Mouse (Mus musculus): ENCODE results near the gene Nol11. TPM values are rescaled to one million over a fixed set of nuclear protein-coding genes. Genes with fewer than 3 reads are reported as not detected.

The Nol11 gene
- polyA plus RNA-seq, 1 experiment, result 93.7 TPM

GRCm38 (mm10) chr11:107190376-107190775 lies 1.2 kb upstream of the Nol11 start:
- H3K36me3 ChIP-seq (ENCODE audit: control insufficient read depth, insufficient read depth, low read length, poor library complexity, severe bottlenecking), result peaks cover 7% of the 10 kb centered on the region; the same call in 1 of the 2 replicates
- H3K27ac ChIP-seq (ENCODE audit: insufficient read depth, low read length), result no peak overlapping the region
- peaks cover 2% of the 10 kb centered on the region for H3K4me1 ChIP-seq (ENCODE audit: control insufficient read depth, insufficient read depth, low read length)
- no peak overlapping the region for H3K4me3 ChIP-seq (ENCODE audit: low read depth, low read length)
- H3K27me3 ChIP-seq (ENCODE audit: control insufficient read depth, insufficient read depth, low read length, poor library complexity, severe bottlenecking), result no peaks in the 10 kb centered on the region
- no peak overlapping the region for H3K9ac ChIP-seq (ENCODE audit: low read depth, poor library complexity, severe bottlenecking)
- TF ChIP-seq EP300 (IDR thresholded peaks at IDR 0.05; ENCODE audit: insufficient read depth, low read depth, low read length) (no peak), CTCF (IDR thresholded peaks at IDR 0.05; ENCODE audit: low read depth, low read length) (no peak), POLR2A (IDR thresholded peaks at IDR 0.05; ENCODE audit: insufficient read depth, low read length) (no peak)
- no peaks in the 10 kb centered on the region for H3K9me3 ChIP-seq (replicated peaks; ENCODE audit: control insufficient read depth, insufficient read depth, low read length, poor library complexity, severe bottlenecking)

DNA sequence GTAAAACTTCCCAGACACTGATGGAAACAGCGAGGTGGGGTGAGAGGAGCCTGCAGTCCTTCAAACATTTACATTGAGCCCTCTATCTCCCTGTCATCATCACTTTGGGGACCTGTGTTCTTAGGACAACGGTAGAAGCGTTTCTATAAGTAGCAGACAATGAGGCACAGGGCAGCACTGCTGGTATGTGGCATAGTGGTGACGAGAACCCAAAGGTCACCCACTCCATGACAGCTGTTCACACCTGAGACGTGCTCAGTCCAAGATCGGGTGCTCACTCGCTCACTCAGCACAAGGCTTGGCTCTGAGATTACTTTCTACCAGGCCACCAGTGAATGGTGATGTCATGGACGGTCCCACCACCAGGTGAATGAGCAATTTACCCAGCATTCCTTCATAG lies 5.4 kb downstream of the Nol11 start:
- Histone ChIP-seq H3K4me3 (ENCODE audit: low read depth, low read length) (no peak overlapping the region), H3K36me3 (ENCODE audit: control insufficient read depth, insufficient read depth, low read length, poor library complexity, severe bottlenecking) (peaks cover 48% of the 10 kb centered on the region), H3K27me3 (ENCODE audit: control insufficient read depth, insufficient read depth, low read length, poor library complexity, severe bottlenecking) (no peaks in the 10 kb centered on the region), H3K9me3 (replicated peaks; ENCODE audit: control insufficient read depth, insufficient read depth, low read length, poor library complexity, severe bottlenecking) (no peaks in the 10 kb centered on the region), H3K9ac (ENCODE audit: low read depth, poor library complexity, severe bottlenecking) (no peak overlapping the region), H3K27ac (ENCODE audit: insufficient read depth, low read length) (no peak overlapping the region), H3K4me1 (ENCODE audit: control insufficient read depth, insufficient read depth, low read length) (no peaks in the 10 kb centered on the region)
- no peak for TF ChIP-seq CTCF (IDR thresholded peaks at IDR 0.05; ENCODE audit: low read depth, low read length)
- TF ChIP-seq EP300 (IDR thresholded peaks at IDR 0.05; ENCODE audit: insufficient read depth, low read depth, low read length), result no peak
- no peak for TF ChIP-seq POLR2A (IDR thresholded peaks at IDR 0.05; ENCODE audit: insufficient read depth, low read length)

DNA sequence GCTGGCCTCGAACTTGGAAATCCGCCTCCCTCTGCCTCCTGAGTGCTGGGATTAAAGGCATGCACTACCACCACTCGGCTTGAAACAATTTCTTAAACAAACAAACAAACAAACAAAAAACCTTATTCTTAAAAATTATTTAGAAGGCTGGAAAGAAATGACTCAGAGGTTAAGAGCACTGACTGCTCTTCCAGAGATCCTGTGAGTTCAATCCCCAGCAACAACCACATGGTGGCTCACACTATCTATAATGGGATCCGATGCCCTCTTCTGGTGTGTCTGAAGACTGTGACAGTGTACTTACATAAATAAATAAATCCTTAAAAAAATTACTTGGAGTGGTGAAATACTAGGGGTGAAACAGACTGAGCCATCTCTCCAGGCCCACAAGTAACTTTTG lies 28.0 kb downstream of the Nol11 start:
- H3K27me3 ChIP-seq (ENCODE audit: control insufficient read depth, insufficient read depth, low read length, poor library complexity, severe bottlenecking), result no peaks in the 10 kb centered on the region
- H3K27ac ChIP-seq (ENCODE audit: insufficient read depth, low read length), result no peak overlapping the region
- no peak overlapping the region for H3K4me3 ChIP-seq (ENCODE audit: low read depth, low read length)
- H3K9ac ChIP-seq (ENCODE audit: low read depth, poor library complexity, severe bottlenecking), result no peak overlapping the region
- no peaks in the 10 kb centered on the region for H3K9me3 ChIP-seq (replicated peaks; ENCODE audit: control insufficient read depth, insufficient read depth, low read length, poor library complexity, severe bottlenecking)
- peaks cover 2% of the 10 kb centered on the region for H3K36me3 ChIP-seq (ENCODE audit: control insufficient read depth, insufficient read depth, low read length, poor library complexity, severe bottlenecking)
- TF ChIP-seq POLR2A (IDR thresholded peaks at IDR 0.05; ENCODE audit: insufficient read depth, low read length) (no peak), EP300 (IDR thresholded peaks at IDR 0.05; ENCODE audit: insufficient read depth, low read depth, low read length) (no peak), CTCF (IDR thresholded peaks at IDR 0.05; ENCODE audit: low read depth, low read length) (no peak)
- H3K4me1 ChIP-seq (ENCODE audit: control insufficient read depth, insufficient read depth, low read length), result peaks cover 2% of the 10 kb centered on the region

DNA sequence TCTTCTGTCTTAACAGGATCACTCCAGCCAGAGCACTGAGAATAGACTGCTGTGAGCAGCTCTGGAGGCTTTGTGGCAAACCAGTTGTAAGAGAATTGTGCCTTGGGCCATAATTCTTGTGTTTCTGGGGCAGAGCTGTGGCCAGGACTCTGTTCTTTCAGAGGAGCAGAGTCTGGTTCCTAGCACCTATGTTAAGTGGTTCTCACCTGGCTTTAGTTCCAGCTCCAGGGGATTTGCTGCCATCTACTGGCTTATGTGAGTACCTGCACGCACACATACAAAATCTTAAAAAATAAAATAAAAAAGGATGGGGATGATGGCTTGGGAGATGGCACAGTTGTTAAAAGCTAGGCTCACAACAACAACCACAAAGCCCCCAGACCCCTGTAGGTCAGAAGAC lies 30.1 kb downstream of the Nol11 start:
- Histone ChIP-seq H3K9me3 (replicated peaks; ENCODE audit: control insufficient read depth, insufficient read depth, low read length, poor library complexity, severe bottlenecking) (no peaks in the 10 kb centered on the region), H3K27me3 (ENCODE audit: control insufficient read depth, insufficient read depth, low read length, poor library complexity, severe bottlenecking) (no peaks in the 10 kb centered on the region), H3K36me3 (ENCODE audit: control insufficient read depth, insufficient read depth, low read length, poor library complexity, severe bottlenecking) (no peaks in the 10 kb centered on the region), H3K4me3 (ENCODE audit: low read depth, low read length) (no peak overlapping the region), H3K4me1 (ENCODE audit: control insufficient read depth, insufficient read depth, low read length) (peaks cover 2% of the 10 kb centered on the region), H3K27ac (ENCODE audit: insufficient read depth, low read length) (no peak overlapping the region), H3K9ac (ENCODE audit: low read depth, poor library complexity, severe bottlenecking) (no peak overlapping the region)
- TF ChIP-seq EP300 (IDR thresholded peaks at IDR 0.05; ENCODE audit: insufficient read depth, low read depth, low read length), result no peak
- no peak for TF ChIP-seq CTCF (IDR thresholded peaks at IDR 0.05; ENCODE audit: low read depth, low read length)
- no peak for TF ChIP-seq POLR2A (IDR thresholded peaks at IDR 0.05; ENCODE audit: insufficient read depth, low read length)

DNA sequence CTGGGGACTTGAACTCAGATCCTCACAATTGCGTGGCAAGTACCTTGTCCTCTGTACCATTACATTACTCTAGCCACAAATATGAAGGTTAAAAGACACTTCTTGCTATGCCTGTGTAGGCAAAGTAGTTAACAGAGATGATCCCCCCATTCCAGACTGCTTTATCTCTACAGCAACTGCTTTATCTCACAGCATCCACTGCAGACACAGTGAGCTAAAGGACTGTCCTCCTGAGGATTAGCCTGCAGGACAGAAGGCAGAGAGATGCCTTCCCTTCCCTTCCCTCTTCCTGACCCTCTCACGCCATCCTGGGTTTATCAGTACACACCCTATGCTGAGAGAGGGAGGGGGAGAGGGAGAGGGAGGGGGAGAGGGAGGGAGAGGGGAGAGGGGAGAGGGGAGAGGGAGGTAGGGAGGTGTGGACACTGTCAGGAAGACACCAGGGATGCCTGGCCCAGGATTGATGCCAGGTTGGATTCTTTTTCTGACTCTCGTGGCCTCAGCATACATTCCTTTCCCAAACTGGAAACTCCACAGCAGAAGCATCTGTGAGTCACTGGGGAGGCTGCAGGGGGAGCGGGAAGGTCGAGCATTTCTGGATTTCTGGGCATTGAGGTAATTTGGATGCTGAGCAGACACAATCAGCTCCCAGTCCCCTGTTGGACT lies 32.1 kb downstream of the Nol11 start:
- Histone ChIP-seq H3K27ac (ENCODE audit: insufficient read depth, low read length) (no peak overlapping the region), H3K4me1 (ENCODE audit: control insufficient read depth, insufficient read depth, low read length) (peaks cover 3% of the 10 kb centered on the region), H3K4me3 (ENCODE audit: low read depth, low read length) (no peak overlapping the region), H3K9me3 (replicated peaks; ENCODE audit: control insufficient read depth, insufficient read depth, low read length, poor library complexity, severe bottlenecking) (no peaks in the 10 kb centered on the region), H3K9ac (ENCODE audit: low read depth, poor library complexity, severe bottlenecking) (no peak overlapping the region), H3K36me3 (ENCODE audit: control insufficient read depth, insufficient read depth, low read length, poor library complexity, severe bottlenecking) (no peaks in the 10 kb centered on the region), H3K27me3 (ENCODE audit: control insufficient read depth, insufficient read depth, low read length, poor library complexity, severe bottlenecking) (no peaks in the 10 kb centered on the region)
- no peak for TF ChIP-seq CTCF (IDR thresholded peaks at IDR 0.05; ENCODE audit: low read depth, low read length)
- TF ChIP-seq EP300 (IDR thresholded peaks at IDR 0.05; ENCODE audit: insufficient read depth, low read depth, low read length), result no peak
- TF ChIP-seq POLR2A (IDR thresholded peaks at IDR 0.05; ENCODE audit: insufficient read depth, low read length), result no peak

DNA sequence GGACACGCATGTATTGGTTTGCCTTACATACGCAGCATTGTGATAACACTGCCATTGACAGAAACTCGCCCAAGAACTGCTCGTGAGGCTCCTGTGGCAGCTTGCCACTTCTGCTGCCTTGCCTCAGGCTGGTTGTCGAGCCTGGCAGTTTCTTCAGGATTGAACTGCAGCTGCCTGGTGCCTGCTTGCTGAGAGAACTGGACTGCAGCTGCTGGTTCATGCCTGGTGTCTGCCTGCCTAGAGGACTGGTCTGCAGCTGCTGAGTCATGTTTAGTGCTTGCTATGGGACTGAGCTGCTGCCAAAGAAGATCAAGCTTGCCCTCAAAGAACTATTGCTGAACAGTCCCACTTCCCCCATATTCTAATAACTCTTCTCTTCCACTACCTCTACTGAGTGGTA lies 33.9 kb downstream of the Nol11 start:
- no peak overlapping the region for H3K9ac ChIP-seq (ENCODE audit: low read depth, poor library complexity, severe bottlenecking)
- peaks cover 3% of the 10 kb centered on the region for H3K4me1 ChIP-seq (ENCODE audit: control insufficient read depth, insufficient read depth, low read length)
- H3K36me3 ChIP-seq (ENCODE audit: control insufficient read depth, insufficient read depth, low read length, poor library complexity, severe bottlenecking), result no peaks in the 10 kb centered on the region
- no peaks in the 10 kb centered on the region for H3K9me3 ChIP-seq (replicated peaks; ENCODE audit: control insufficient read depth, insufficient read depth, low read length, poor library complexity, severe bottlenecking)
- no peaks in the 10 kb centered on the region for H3K27me3 ChIP-seq (ENCODE audit: control insufficient read depth, insufficient read depth, low read length, poor library complexity, severe bottlenecking)
- no peak overlapping the region for H3K27ac ChIP-seq (ENCODE audit: insufficient read depth, low read length)
- no peak overlapping the region for H3K4me3 ChIP-seq (ENCODE audit: low read depth, low read length)
- no peak for TF ChIP-seq CTCF (IDR thresholded peaks at IDR 0.05; ENCODE audit: low read depth, low read length)
- TF ChIP-seq POLR2A (IDR thresholded peaks at IDR 0.05; ENCODE audit: insufficient read depth, low read length), result no peak
- no peak for TF ChIP-seq EP300 (IDR thresholded peaks at IDR 0.05; ENCODE audit: insufficient read depth, low read depth, low read length)

All from ES-Bruce4 (cell line).